Mouse (Mus musculus): ENCODE measurements around the gene Foxp1. TPM values are rescaled to one million over a fixed set of nuclear protein-coding genes. Genes with fewer than 3 reads are reported as not detected.

Foxp1 gene
- polyA plus RNA-seq, 1 experiment from 2014 or later, result 148 TPM

- DNase-seq (ENCODE audit: low spot score) (no peak), ATAC-seq (replicated peaks; ENCODE audit: insufficient number of reproducible peaks, low FRiP score, low TSS enrichment, low read depth) (no peak)
- H3K9ac ChIP-seq (replicated peaks; ENCODE audit: low read length), result no peak overlapping the region
- no peak overlapping the region for H3K27ac ChIP-seq (replicated peaks; ENCODE audit: low read depth, low read length)
- 53% methylated on average over 11 of the region's 11 CpGs for WGBS
- H3K27me3 ChIP-seq (ENCODE audit: control insufficient read depth, insufficient read depth, low read length), result no peaks in the 10 kb centered on the region
- no peaks in the 10 kb centered on the region for H3K36me3 ChIP-seq (replicated peaks; ENCODE audit: control insufficient read depth, insufficient read depth, low read depth, low read length)
- no peaks in the 10 kb centered on the region for H3K4me1 ChIP-seq (ENCODE audit: control insufficient read depth, insufficient read depth, low read length)
- H3K4me2 ChIP-seq (ENCODE audit: low read depth, low read length), result no peak overlapping the region
- H3K4me3 ChIP-seq (ENCODE audit: low read depth, low read length), result no peak overlapping the region
- H3K9me3 ChIP-seq (replicated peaks; ENCODE audit: control insufficient read depth, low read length), result no peaks in the 10 kb centered on the region
Measured at GRCm38 (mm10) chr6:99260941-99261736, 261.4 kb downstream of the Foxp1 start.

- Histone ChIP-seq H3K27ac (replicated peaks; ENCODE audit: low read depth, low read length) (no peak overlapping the region), H3K9me3 (replicated peaks; ENCODE audit: control insufficient read depth, low read length) (no peaks in the 10 kb centered on the region), H3K4me1 (ENCODE audit: control insufficient read depth, insufficient read depth, low read length) (no peaks in the 10 kb centered on the region), H3K36me3 (replicated peaks; ENCODE audit: control insufficient read depth, insufficient read depth, low read depth, low read length) (no peaks in the 10 kb centered on the region), H3K27me3 (ENCODE audit: control insufficient read depth, insufficient read depth, low read length) (no peaks in the 10 kb centered on the region), H3K4me2 (ENCODE audit: low read depth, low read length) (no peak overlapping the region), H3K9ac (replicated peaks; ENCODE audit: low read length) (no peak overlapping the region), H3K4me3 (ENCODE audit: low read depth, low read length) (no peak overlapping the region)
- DNase-seq (ENCODE audit: low spot score), result no peak
- no peak for ATAC-seq (replicated peaks; ENCODE audit: insufficient number of reproducible peaks, low FRiP score, low TSS enrichment, low read depth)
- 57% methylated on average over 5 of the region's 5 CpGs for WGBS
Measured at GRCm38 (mm10) chr6:99258346-99258745, 264.2 kb downstream of the Foxp1 start.

- no peak for DNase-seq (ENCODE audit: low spot score)
- Histone ChIP-seq H3K9me3 (replicated peaks; ENCODE audit: control insufficient read depth, low read length) (no peaks in the 10 kb centered on the region), H3K27ac (replicated peaks; ENCODE audit: low read depth, low read length) (no peak overlapping the region), H3K4me3 (ENCODE audit: low read depth, low read length) (no peak overlapping the region), H3K4me1 (ENCODE audit: control insufficient read depth, insufficient read depth, low read length) (no peaks in the 10 kb centered on the region), H3K36me3 (replicated peaks; ENCODE audit: control insufficient read depth, insufficient read depth, low read depth, low read length) (no peaks in the 10 kb centered on the region), H3K4me2 (ENCODE audit: low read depth, low read length) (no peak overlapping the region), H3K27me3 (ENCODE audit: control insufficient read depth, insufficient read depth, low read length) (no peaks in the 10 kb centered on the region), H3K9ac (replicated peaks; ENCODE audit: low read length) (no peak overlapping the region)
- WGBS, result 79% methylated on average over 2 of the region's 2 CpGs
- no peak for ATAC-seq (replicated peaks; ENCODE audit: insufficient number of reproducible peaks, low FRiP score, low TSS enrichment, low read depth)
Measured at GRCm38 (mm10) chr6:99257676-99258075, 264.8 kb downstream of the Foxp1 start.

GRCm38 (mm10) chr6:99253331-99253730 is 269.2 kb downstream of the Foxp1 start:
- H3K27me3 ChIP-seq (ENCODE audit: control insufficient read depth, insufficient read depth, low read length), result no peaks in the 10 kb centered on the region
- 84% methylated on average over 8 of the region's 8 CpGs for WGBS

GRCm38 (mm10) chr6:99252816-99253215 is 269.7 kb downstream of the Foxp1 start:
- 79% methylated on average over 5 of the region's 5 CpGs for WGBS
- no peaks in the 10 kb centered on the region for H3K4me1 ChIP-seq (ENCODE audit: control insufficient read depth, insufficient read depth, low read length)
- DNase-seq (ENCODE audit: low spot score), result no peak
- no peak overlapping the region for H3K4me2 ChIP-seq (ENCODE audit: low read depth, low read length)
- H3K9me3 ChIP-seq (replicated peaks; ENCODE audit: control insufficient read depth, low read length), result no peaks in the 10 kb centered on the region
- no peak overlapping the region for H3K4me3 ChIP-seq (ENCODE audit: low read depth, low read length)
- H3K27me3 ChIP-seq (ENCODE audit: control insufficient read depth, insufficient read depth, low read length), result no peaks in the 10 kb centered on the region
- H3K9ac ChIP-seq (replicated peaks; ENCODE audit: low read length), result no peak overlapping the region
- no peaks in the 10 kb centered on the region for H3K36me3 ChIP-seq (replicated peaks; ENCODE audit: control insufficient read depth, insufficient read depth, low read depth, low read length)
- ATAC-seq (replicated peaks; ENCODE audit: insufficient number of reproducible peaks, low FRiP score, low TSS enrichment, low read depth), result no peak
- H3K27ac ChIP-seq (replicated peaks; ENCODE audit: low read depth, low read length), result no peak overlapping the region

More at GRCm38 (mm10) chr6:99253331-99253730, 269.2 kb downstream of the Foxp1 start:
- Histone ChIP-seq H3K9me3 (replicated peaks; ENCODE audit: control insufficient read depth, low read length) (no peaks in the 10 kb centered on the region), H3K4me2 (ENCODE audit: low read depth, low read length) (no peak overlapping the region), H3K27ac (replicated peaks; ENCODE audit: low read depth, low read length) (no peak overlapping the region), H3K4me1 (ENCODE audit: control insufficient read depth, insufficient read depth, low read length) (no peaks in the 10 kb centered on the region), H3K4me3 (ENCODE audit: low read depth, low read length) (no peak overlapping the region), H3K36me3 (replicated peaks; ENCODE audit: control insufficient read depth, insufficient read depth, low read depth, low read length) (no peaks in the 10 kb centered on the region), H3K9ac (replicated peaks; ENCODE audit: low read length) (no peak overlapping the region)
- ATAC-seq (replicated peaks; ENCODE audit: insufficient number of reproducible peaks, low FRiP score, low TSS enrichment, low read depth), result no peak
- DNase-seq (ENCODE audit: low spot score), result no peak

GRCm38 (mm10) chr6:99251924-99252323 is 270.6 kb downstream of the Foxp1 start:
- H3K27ac ChIP-seq (replicated peaks; ENCODE audit: low read depth, low read length), result no peak overlapping the region

GRCm38 (mm10) chr6:99251222-99251621 is 271.3 kb downstream of the Foxp1 start:
- DNase-seq (ENCODE audit: low spot score) (no peak), ATAC-seq (replicated peaks; ENCODE audit: insufficient number of reproducible peaks, low FRiP score, low TSS enrichment, low read depth) (no peak)
- 89% methylated on average over 3 of the region's 3 CpGs for WGBS
- no peak overlapping the region for H3K9ac ChIP-seq (replicated peaks; ENCODE audit: low read length)
- H3K4me1 ChIP-seq (ENCODE audit: control insufficient read depth, insufficient read depth, low read length), result no peaks in the 10 kb centered on the region
- no peak overlapping the region for H3K4me2 ChIP-seq (ENCODE audit: low read depth, low read length)
- H3K36me3 ChIP-seq (replicated peaks; ENCODE audit: control insufficient read depth, insufficient read depth, low read depth, low read length), result no peaks in the 10 kb centered on the region
- H3K27ac ChIP-seq (replicated peaks; ENCODE audit: low read depth, low read length), result no peak overlapping the region
- H3K9me3 ChIP-seq (replicated peaks; ENCODE audit: control insufficient read depth, low read length), result no peaks in the 10 kb centered on the region
- no peak overlapping the region for H3K4me3 ChIP-seq (ENCODE audit: low read depth, low read length)
- H3K27me3 ChIP-seq (ENCODE audit: control insufficient read depth, insufficient read depth, low read length), result no peaks in the 10 kb centered on the region

More at GRCm38 (mm10) chr6:99251924-99252323, 270.6 kb downstream of the Foxp1 start:
- Histone ChIP-seq H3K36me3 (replicated peaks; ENCODE audit: control insufficient read depth, insufficient read depth, low read depth, low read length) (no peaks in the 10 kb centered on the region), H3K4me3 (ENCODE audit: low read depth, low read length) (no peak overlapping the region), H3K4me2 (ENCODE audit: low read depth, low read length) (no peak overlapping the region), H3K9ac (replicated peaks; ENCODE audit: low read length) (no peak overlapping the region), H3K4me1 (ENCODE audit: control insufficient read depth, insufficient read depth, low read length) (no peaks in the 10 kb centered on the region), H3K27me3 (ENCODE audit: control insufficient read depth, insufficient read depth, low read length) (no peaks in the 10 kb centered on the region), H3K9me3 (replicated peaks; ENCODE audit: control insufficient read depth, low read length) (no peaks in the 10 kb centered on the region)
- DNase-seq (ENCODE audit: low spot score), result no peak
- ATAC-seq (replicated peaks; ENCODE audit: insufficient number of reproducible peaks, low FRiP score, low TSS enrichment, low read depth), result no peak; the same call in 1 of the 2 replicates
- 91% methylated on average over 4 of the region's 4 CpGs for WGBS

GRCm38 (mm10) chr6:99249496-99250030 is 273.0 kb downstream of the Foxp1 start:
- H3K4me3 ChIP-seq (ENCODE audit: low read depth, low read length), result no peak overlapping the region
- 83% methylated on average over 5 of the region's 5 CpGs for WGBS

More at GRCm38 (mm10) chr6:99249496-99250030, 273.0 kb downstream of the Foxp1 start:
- H3K4me2 ChIP-seq (ENCODE audit: low read depth, low read length), result no peak overlapping the region
- no peak overlapping the region for H3K27ac ChIP-seq (replicated peaks; ENCODE audit: low read depth, low read length)
- no peak overlapping the region for H3K9ac ChIP-seq (replicated peaks; ENCODE audit: low read length)
- no peaks in the 10 kb centered on the region for H3K36me3 ChIP-seq (replicated peaks; ENCODE audit: control insufficient read depth, insufficient read depth, low read depth, low read length)
- no peaks in the 10 kb centered on the region for H3K9me3 ChIP-seq (replicated peaks; ENCODE audit: control insufficient read depth, low read length)
- no peaks in the 10 kb centered on the region for H3K27me3 ChIP-seq (ENCODE audit: control insufficient read depth, insufficient read depth, low read length)
- DNase-seq (ENCODE audit: low spot score) (no peak), ATAC-seq (replicated peaks; ENCODE audit: insufficient number of reproducible peaks, low FRiP score, low TSS enrichment, low read depth) (no peak)
- no peaks in the 10 kb centered on the region for H3K4me1 ChIP-seq (ENCODE audit: control insufficient read depth, insufficient read depth, low read length)

All from embryonic facial prominence, embryonic 11.5 days (tissue).